Mouse (Mus musculus) CH12.LX (cell line): ENCODE results near the gene Gins3. TPM values are rescaled to one million over a fixed set of nuclear protein-coding genes. Genes with fewer than 3 reads are reported as not detected.

Source experiments
- DNase-seq: peaks from one replicate; pipeline ENCODE4 v3.0.0-alpha.2; 2013; ENCODE audit errors: extremely low read depth
- H3K27ac ChIP-seq: 2 replicates; pipeline ENCODE4 v1.5.1; 2012; ENCODE audit warnings: low read depth, mild to moderate bottlenecking, control low read depth, moderate library complexity; ENCODE audit not compliant: insufficient read depth
- H3K27me3 ChIP-seq: replicated peaks from 2 replicates; pipeline ENCODE3; 2012; ENCODE audit warnings: inconsistent platforms
- H3K36me3 ChIP-seq, 2 experiments: replicated peaks in 1 of 2; 2 replicates each; pipeline versions ENCODE3 to v1.6.1; 2012; ENCODE audit warnings: inconsistent platforms in 1 of 2, low read length in 1 of 2, mild to moderate bottlenecking in 1 of 2, mixed read lengths in 1 of 2, moderate library complexity in 1 of 2; ENCODE audit not compliant: control insufficient read depth in 1 of 2, insufficient read depth in 1 of 2
- H3K4me1 ChIP-seq, 2 experiments: 2 replicates each; pipeline ENCODE4 v1.6.1; 2012; ENCODE audit warnings: inconsistent platforms in 1 of 2, moderate library complexity in 1 of 2; ENCODE audit not compliant: insufficient read depth in 2 of 2, control insufficient read depth in 1 of 2
- H3K4me2 ChIP-seq: 2 replicates; pipeline ENCODE4 v1.6.1; 2012; ENCODE audit warnings: low read depth, mild to moderate bottlenecking, control low read depth; ENCODE audit not compliant: poor library complexity, insufficient read depth, severe bottlenecking
- H3K4me3 ChIP-seq, 3 experiments: fragments of 150-350 bp in 1 of 3; sonication (generic) in 1 of 3; replicated peaks in 1 of 3; 2 replicates each; pipeline versions ENCODE3 to v1.5.1; 2011 to 2012; ENCODE audit warnings: low read depth in 2 of 3, low read length in 2 of 3, mild to moderate bottlenecking in 2 of 3, moderate library complexity in 2 of 3, control low read depth in 1 of 3, improper control_type of control experiment in 1 of 3, inconsistent platforms in 1 of 3, mixed read lengths in 1 of 3; ENCODE audit not compliant: poor library complexity in 1 of 3
- H3K79me2 ChIP-seq: replicated peaks from 2 replicates; pipeline ENCODE4 v1.6.1; 2012; ENCODE audit warnings: mild to moderate bottlenecking, moderate library complexity; ENCODE audit not compliant: control insufficient read depth, poor library complexity, insufficient read depth, severe bottlenecking; ENCODE audit errors: extremely low read depth
- H3K9ac ChIP-seq: 2 replicates; pipeline ENCODE4 v1.6.1; 2012; ENCODE audit warnings: low read depth, mild to moderate bottlenecking, control low read depth, moderate library complexity; ENCODE audit not compliant: insufficient read depth
- H3K9me3 ChIP-seq: replicated peaks from 2 replicates; pipeline ENCODE3; 2012; ENCODE audit warnings: low read length, inconsistent platforms, mixed read lengths
- ELF1 ChIP-seq: IDR thresholded peaks from 2 replicates; pipeline ENCODE4 v1.6.1; 2014; ENCODE audit warnings: low read depth, mild to moderate bottlenecking, inconsistent platforms, low read length, improper control_type of control experiment
- JUN ChIP-seq: IDR thresholded peaks from 2 replicates; pipeline ENCODE4 v1.6.1; 2011; ENCODE audit warnings: low read depth, mild to moderate bottlenecking, low read length, improper control_type of control experiment, moderate library complexity; ENCODE audit not compliant: insufficient read depth
- JUND ChIP-seq: conservative IDR thresholded peaks from 2 replicates; pipeline ENCODE4 v1.6.1; 2011; ENCODE audit warnings: low read depth, low read length, improper control_type of control experiment
- KAT2A ChIP-seq: IDR thresholded peaks from 2 replicates; pipeline ENCODE4 v1.6.1; 2012; ENCODE audit warnings: low read length, improper control_type of control experiment, inconsistent platforms; ENCODE audit not compliant: insufficient replicate concordance
- MAFK ChIP-seq: IDR thresholded peaks from 2 replicates; pipeline ENCODE4 v1.6.1; 2011; ENCODE audit warnings: low read length, improper control_type of control experiment; ENCODE audit not compliant: insufficient replicate concordance
- MXI1 ChIP-seq: IDR thresholded peaks from 2 replicates; pipeline ENCODE4 v1.6.1; 2011; ENCODE audit warnings: mild to moderate bottlenecking, low read depth, low read length, improper control_type of control experiment
- PAX5 ChIP-seq: IDR thresholded peaks from 2 replicates; pipeline ENCODE4 v1.6.1; 2012; ENCODE audit warnings: low read length, inconsistent platforms, mixed read lengths
- SIN3A ChIP-seq: IDR thresholded peaks from 2 replicates; pipeline ENCODE4 v1.6.1; 2012; ENCODE audit warnings: low read length, improper control_type of control experiment, inconsistent platforms
- SMC3 ChIP-seq: IDR thresholded peaks from 2 replicates; pipeline ENCODE4 v1.6.1; 2011; ENCODE audit warnings: low read depth, low read length, improper control_type of control experiment
- ZNF384 ChIP-seq: IDR thresholded peaks from 2 replicates; pipeline ENCODE4 v1.6.1; 2012; ENCODE audit warnings: low read depth, low read length, improper control_type of control experiment, inconsistent platforms
- dilution Hi-C: fragments of 300-500 bp; cut with MboI; formaldehyde crosslinking; loops from 2 replicates; pipeline ENCODE4 v1.14.3; 2020; ENCODE audit warnings: low sequenced_read_pairs; ENCODE audit not compliant: extremely low pct_unique_long_range_greater_than_20kb, extremely low pct_ligation_motif_present
- in situ Hi-C: fragments of 300-500 bp; cut with MboI; formaldehyde crosslinking; loops from 3 replicates; pipeline ENCODE4 v1.14.3; 2019; ENCODE audit warnings: low sequenced_read_pairs, low pct_ligation_motif_present, low pct_unique_long_range_greater_than_20kb, mixed read lengths
- polyA plus RNA-seq: library from polyadenylated mRNA; unstranded; fragments of >175 nt; gene quantifications from 2 replicates; pipeline ENCODE4 v1.2.1, GENCODE M21; 2012; ENCODE audit warnings: low read depth; ENCODE audit not compliant: insufficient read length
- total RNA-seq, 2 experiments: library from RNA; depleted of rRNA; stranded (reverse); fragments of 300-350 nt in 1 of 2; fragments of >200 nt in 1 of 2; gene quantifications; 2 replicates each; pipeline ENCODE4 v1.2.3; 2012 to 2014

Gins3 gene
- total and polyA plus RNA-seq, 3 experiments: 10.4 to 18.0 (median 14.2) TPM

DNA sequence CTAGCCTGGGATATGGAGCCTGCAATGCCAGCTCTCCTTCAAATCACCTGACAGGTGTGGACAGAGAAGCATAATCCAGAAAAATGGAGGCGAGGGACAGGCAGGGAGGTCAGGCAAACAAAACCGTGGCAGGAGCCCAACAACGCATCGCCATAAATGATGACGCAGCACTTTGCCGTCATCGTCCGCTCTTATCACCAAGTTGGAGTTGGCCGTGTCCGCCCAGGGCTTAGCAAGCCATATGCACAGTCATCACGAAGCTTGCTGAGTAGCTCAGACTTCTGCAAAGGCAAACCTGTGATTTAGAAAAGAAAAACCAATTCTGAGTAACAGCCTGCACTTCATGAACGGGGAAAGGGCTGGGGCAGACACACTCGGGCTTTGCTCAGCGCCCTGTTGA lies 22.5 kb upstream of the Gins3 start:
- Histone ChIP-seq H3K4me2 (no peak overlapping the region), H3K27ac (no peak overlapping the region), H3K27me3 (no peaks in the 10 kb centered on the region), H3K79me2 (no peaks in the 10 kb centered on the region), H3K9me3 (no peaks in the 10 kb centered on the region), H3K36me3 (no peaks in the 10 kb centered on the region), H3K9ac (no peak overlapping the region), H3K4me1 (peaks cover 7 to 23% of the 10 kb centered on the region in 2 experiments), H3K4me3 (no peak overlapping the region)
- dilution Hi-C loops (no loop called here), in situ Hi-C loops (loop anchor here (10.0 kb wide), 1 partner anchor 294 kb away; no protein-coding TSS in a partner anchor)
- no peak for DNase-seq
- peak; percentile 46; the same call in 1 of the 2 replicates for TF ChIP-seq MAFK
- TF ChIP-seq JUND: no peak
- no peak for TF ChIP-seq MXI1
- no peak for TF ChIP-seq ELF1
- no peak for TF ChIP-seq PAX5
- no peak for TF ChIP-seq KAT2A
- TF ChIP-seq, all 38 proteins: peak for 1

DNA sequence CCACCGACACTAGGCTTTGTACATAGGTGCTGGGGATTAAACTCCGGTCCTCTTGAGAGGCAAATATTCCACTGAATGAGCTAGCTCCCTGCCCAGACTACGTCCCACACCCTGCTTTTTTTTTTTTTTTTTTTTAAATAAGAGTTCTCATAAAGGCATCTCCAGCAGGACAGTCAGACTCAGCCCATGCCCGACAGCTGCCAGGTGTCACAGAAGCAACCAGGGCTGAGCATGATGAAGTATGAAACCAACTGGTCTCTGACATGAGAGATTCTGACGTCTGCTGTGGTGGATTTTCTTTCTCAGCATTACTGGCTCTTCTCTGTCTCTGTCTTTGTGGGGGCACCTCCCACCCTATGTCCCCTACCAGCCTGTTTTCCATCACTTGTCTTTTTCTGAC lies 21.5 kb upstream of the Gins3 start:
- no peaks in the 10 kb centered on the region for H3K9me3 ChIP-seq
- H3K27me3 ChIP-seq: no peaks in the 10 kb centered on the region
- peaks cover 11 to 26% of the 10 kb centered on the region in 2 experiments for H3K4me1 ChIP-seq
- no peak for DNase-seq
- no peak overlapping the region for H3K27ac ChIP-seq
- in situ Hi-C loops (loop anchor here (10.0 kb wide), 1 partner anchor 293 kb away; no protein-coding TSS in a partner anchor), dilution Hi-C loops (no loop called here)
- TF ChIP-seq MXI1: no peak
- TF ChIP-seq SIN3A: peak; percentile 26; the same call in 1 of the 2 replicates
- peak; percentile 39; the same call in 1 of the 2 replicates for TF ChIP-seq ZNF384
- no peaks in the 10 kb centered on the region for H3K36me3 ChIP-seq
- no peaks in the 10 kb centered on the region for H3K79me2 ChIP-seq
- peak overlapping the region; percentile 44 for H3K9ac ChIP-seq
- peak overlapping the region; percentile 33 to 44 (median 37) for H3K4me3 ChIP-seq
- H3K4me2 ChIP-seq: peak overlapping the region; percentile 80

DNA sequence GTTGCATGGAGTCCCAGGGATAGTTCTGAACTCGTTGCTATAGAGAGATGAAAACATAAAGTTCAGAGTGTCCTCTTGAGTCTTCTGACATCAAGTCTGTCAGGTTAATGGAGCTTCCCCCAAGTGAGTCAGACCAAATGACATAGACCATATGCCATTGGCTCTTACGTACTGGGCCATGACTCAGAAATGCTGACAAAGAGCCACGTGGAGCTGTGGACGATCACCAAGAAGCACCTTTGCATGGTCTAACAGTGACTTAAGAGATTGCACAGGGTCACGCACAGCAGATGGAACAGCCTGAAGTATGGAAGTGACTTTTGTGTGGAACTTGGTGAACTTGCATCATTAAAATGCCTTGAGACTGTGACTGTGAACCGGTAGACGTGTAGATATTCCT lies 16.9 kb upstream of the Gins3 start:
- Histone ChIP-seq H3K4me3 (no peak overlapping the region), H3K27me3 (peaks cover 6% of the 10 kb centered on the region), H3K4me2 (no peak overlapping the region), H3K36me3 (no peaks in the 10 kb centered on the region), H3K9ac (no peak overlapping the region), H3K9me3 (no peaks in the 10 kb centered on the region), H3K27ac (no peak overlapping the region), H3K79me2 (no peaks in the 10 kb centered on the region), H3K4me1 (peaks cover 11 to 29% of the 10 kb centered on the region in 2 experiments)
- TF ChIP-seq SMC3 (no peak), ZNF384 (no peak), JUN (no peak), KAT2A (0 out of 2 replicates have a peak, but pooled peaks have one; percentile 10)
- in situ Hi-C loops (loop anchor here (10.0 kb wide), 1 partner anchor 288 kb away; no protein-coding TSS in a partner anchor), dilution Hi-C loops (no loop called here)
- no peak for DNase-seq
